Mouse (Mus musculus) kidney, adult 2 months (tissue): Measurements from ENCODE around the gene Dcun1d2.

Source experiments
- CTCF ChIP-seq: fragments of 200-500 bp; conservative IDR thresholded peaks from 2 replicates; pipeline ENCODE4 v1.5.1; 2011; ENCODE audit warnings: low read depth, mild to moderate bottlenecking, control low read depth, low read length, moderate library complexity, mixed read lengths; ENCODE audit not compliant: insufficient read depth, insufficient read length
- POLR2A ChIP-seq: fragments of 200-500 bp; IDR thresholded peaks from one replicate; pipeline ENCODE4 v1.6.1; 2011; ENCODE audit warnings: low read depth, low read length, control low read depth

DNA sequence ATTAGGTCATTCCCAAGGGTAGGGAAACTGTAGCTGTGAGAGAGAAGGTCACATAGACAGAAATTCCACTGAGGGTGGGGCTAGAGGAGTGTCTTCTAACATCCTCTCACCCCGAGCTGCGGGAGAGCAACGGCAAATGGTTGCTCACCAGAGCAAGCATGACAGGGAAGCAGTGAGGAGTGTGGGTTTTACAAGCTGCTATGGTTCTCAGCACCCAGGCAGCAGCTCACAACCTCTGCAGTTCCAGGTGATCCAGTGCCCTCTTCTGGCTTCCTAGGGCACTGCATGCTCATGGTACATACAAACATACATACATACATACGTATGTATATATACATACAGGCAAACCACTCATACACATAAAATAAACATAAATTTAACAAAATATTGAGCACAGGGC is 18.0 kb upstream of the Dcun1d2 start:
- TF ChIP-seq POLR2A: no peak
- TF ChIP-seq CTCF: no peak
